Mouse (Mus musculus) olfactory bulb, adult 2 months (tissue): ENCODE measurements around the gene Slc16a7.

Experiments
- CTCF ChIP-seq: fragments of 200-500 bp; IDR thresholded peaks from 2 replicates; pipeline ENCODE4 v1.5.1; 2012; ENCODE audit warnings: low read depth, mild to moderate bottlenecking, low read length, moderate library complexity; ENCODE audit not compliant: insufficient read depth
- POLR2A ChIP-seq: fragments of 200-500 bp; IDR thresholded peaks from 2 replicates; pipeline ENCODE4 v1.6.1; 2012; ENCODE audit warnings: mild to moderate bottlenecking, low read depth, low read length, moderate library complexity; ENCODE audit not compliant: insufficient read depth

GRCm38 (mm10) chr10:125171154-125171553, 218.1 kb downstream of the Slc16a7 start:
- TF ChIP-seq CTCF (no peak), POLR2A (no peak)
